Comparison of ENCODE assay signal across 28 mouse cellular contexts in the genomic region with DNA sequence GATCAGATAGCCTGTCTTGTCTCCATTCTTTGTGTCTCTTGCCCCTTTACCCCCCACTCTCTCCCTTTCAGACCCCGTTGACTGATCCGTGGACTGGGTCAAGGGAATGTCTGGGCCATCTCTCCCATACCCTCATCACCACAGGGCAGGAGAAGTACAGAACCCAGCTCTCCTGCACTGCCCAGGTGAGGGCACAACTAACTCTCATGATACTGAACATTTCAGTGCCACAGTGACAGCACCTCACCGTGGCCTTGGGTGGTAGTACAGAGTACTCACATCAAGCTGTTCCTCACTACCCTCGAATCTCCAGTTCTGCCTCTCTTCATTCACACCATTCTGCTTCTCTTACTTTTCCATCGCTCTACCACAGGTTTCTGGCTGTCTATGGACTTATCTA.
DNase-seq lines count a peak whose midpoint lies in the region; ATAC-seq and TF ChIP-seq lines count a peak whose summit lies in the region.
"Had no signal": no experiment of that assay in that cellular context is flagged by ENCODE, and none has a peak within 500 bp of the region (broad histone marks: within the 10 kb centered on the region; RNA-seq: fewer than 3 reads in every experiment).

No protein-coding gene starts in this region.

- no peak for DNase-seq in kidney, adult 2 months
- DNase-seq in kidney, postnatal 10 days = no peak
- no peak for DNase-seq in lung, embryonic 14.5 days
- no peak for DNase-seq in lung, postnatal 10 days
- peak; percentile 13 for DNase-seq in thymus, postnatal 4 days
- DNase-seq in thymus, postnatal 36 days = no peak
- DNase-seq in stomach, postnatal 0 days (ENCODE audit: low spot score) = no peak
- DNase-seq in MN1 (ENCODE audit: low spot score) = no peak
- DNase-seq: adrenal gland, adult 2 months; adrenal gland, postnatal 14 days; B cell, adult 2 months; cerebellum, adult 11 months; cerebellum, adult 2 months; cerebellum, adult 9-11 months; cerebellum, postnatal 25 days; gastrocnemius, postnatal 10 days; gastrocnemius, postnatal 36 days; heart, adult 2 months; heart, postnatal 14 days; heart, postnatal 4 days had no signal

- H3K27ac ChIP-seq in kidney, adult 2 months (ENCODE audit: insufficient read depth, low read depth, low read length) = no peak overlapping the region
- H3K27ac ChIP-seq in lung, embryonic 14.5 days (ENCODE audit: low read depth) = no peak overlapping the region
- H3K27ac ChIP-seq in stomach, postnatal 0 days (replicated peaks) = no peak overlapping the region
- H3K27ac ChIP-seq: embryonic facial prominence, embryonic 12.5 days; embryonic facial prominence, embryonic 15.5 days; heart, adult 2 months; heart, embryonic 10.5 days; heart, embryonic 13.5 days; hindbrain, embryonic 14.5 days; hindbrain, postnatal 0 days had no signal

- no peak overlapping the region for H3K4me3 ChIP-seq in kidney, adult 2 months (ENCODE audit: insufficient read depth, low read depth, low read length)
- no peak overlapping the region for H3K4me3 ChIP-seq in lung, embryonic 14.5 days (ENCODE audit: low read depth, low read length)
- H3K4me3 ChIP-seq in stomach, postnatal 0 days (ENCODE audit: low read depth, low read length) = no peak overlapping the region
- H3K4me3 ChIP-seq: embryonic facial prominence, embryonic 12.5 days; embryonic facial prominence, embryonic 15.5 days; heart, adult 2 months; heart, embryonic 10.5 days; heart, embryonic 13.5 days had no signal

- no peak for TF ChIP-seq EP300 in stomach, postnatal 0 days (optimal IDR thresholded peaks at IDR 0.05)

- ATAC-seq in lung, embryonic 14.5 days (ENCODE audit: insufficient read depth) = no peak
- ATAC-seq in stomach, postnatal 0 days (ENCODE audit: low FRiP score, low TSS enrichment) = no peak
- ATAC-seq: forebrain, embryonic 14.5 days; hindbrain, postnatal 0 days; Patski had no signal

- no peaks in the 10 kb centered on the region for H3K4me1 ChIP-seq in kidney, adult 2 months (ENCODE audit: control insufficient read depth, insufficient read depth, low read length)
- H3K4me1 ChIP-seq in lung, embryonic 14.5 days (ENCODE audit: insufficient read depth) = no peaks in the 10 kb centered on the region
- no peaks in the 10 kb centered on the region for H3K4me1 ChIP-seq in stomach, postnatal 0 days (replicated peaks; ENCODE audit: control insufficient read depth, insufficient read depth)

- H3K27me3 ChIP-seq in kidney, adult 2 months (replicated peaks; ENCODE audit: control insufficient read depth, insufficient read depth, low read length) = no peaks in the 10 kb centered on the region
- H3K27me3 ChIP-seq in lung, embryonic 14.5 days (ENCODE audit: insufficient read depth, low read length) = no peaks in the 10 kb centered on the region
- H3K27me3 ChIP-seq in stomach, postnatal 0 days (ENCODE audit: control insufficient read depth, insufficient read depth, low read length) = no peaks in the 10 kb centered on the region
- H3K27me3 ChIP-seq: embryonic facial prominence, embryonic 12.5 days; embryonic facial prominence, embryonic 15.5 days; heart, embryonic 13.5 days had no signal

- no peak overlapping the region for H3K9ac ChIP-seq in lung, embryonic 14.5 days
- no peak overlapping the region for H3K9ac ChIP-seq in stomach, postnatal 0 days (ENCODE audit: low read length)
- H3K9ac ChIP-seq: embryonic facial prominence, embryonic 12.5 days; embryonic facial prominence, embryonic 15.5 days; heart, embryonic 13.5 days; hindbrain, embryonic 14.5 days had no signal

- H3K36me3 ChIP-seq in kidney, adult 2 months (ENCODE audit: control insufficient read depth, insufficient read depth, low read length) = no peaks in the 10 kb centered on the region
- H3K36me3 ChIP-seq in lung, embryonic 14.5 days (ENCODE audit: insufficient read depth) = no peaks in the 10 kb centered on the region
- no peaks in the 10 kb centered on the region for H3K36me3 ChIP-seq in stomach, postnatal 0 days (ENCODE audit: control insufficient read depth, insufficient read depth, low read length)
- H3K36me3 ChIP-seq: embryonic facial prominence, embryonic 12.5 days; embryonic facial prominence, embryonic 15.5 days; heart, embryonic 10.5 days; heart, embryonic 13.5 days had no signal

- H3K9me3 ChIP-seq in lung, embryonic 14.5 days (ENCODE audit: low read depth, low read length) = no peaks in the 10 kb centered on the region
- H3K9me3 ChIP-seq in stomach, postnatal 0 days (ENCODE audit: control insufficient read depth, low read length) = no peaks in the 10 kb centered on the region
- H3K9me3 ChIP-seq: embryonic facial prominence, embryonic 12.5 days; embryonic facial prominence, embryonic 15.5 days; heart, embryonic 10.5 days; heart, embryonic 13.5 days had no signal

- TF ChIP-seq POLR2A in kidney, adult 2 months (IDR thresholded peaks at IDR 0.05; ENCODE audit: low read depth, low read length) = no peak

- 0 out of 2 replicates have a peak, but pooled peaks have one; percentile 5 for TF ChIP-seq CTCF in kidney, adult 2 months (conservative IDR thresholded peaks at IDR 0.05; ENCODE audit: insufficient read depth, insufficient read length, low read depth, low read length)
- 0 out of 2 replicates have a peak, but pooled peaks have one; percentile 13 for TF ChIP-seq CTCF in lung, embryonic 14.5 days (IDR thresholded peaks at IDR 0.05; ENCODE audit: low read depth)
- TF ChIP-seq CTCF in stomach, postnatal 0 days (IDR thresholded peaks at IDR 0.05; ENCODE audit: low read depth) = peak; percentile 39

- WGBS in kidney, adult 2 months = 83% methylated on average over 5 of the region's 5 CpGs
- 78% methylated on average over 5 of the region's 5 CpGs for WGBS in lung, embryonic 14.5 days
- WGBS in stomach, postnatal 0 days = 83% methylated on average over 5 of the region's 5 CpGs

- no peak overlapping the region for H3K4me2 ChIP-seq in lung, embryonic 14.5 days
- no peak overlapping the region for H3K4me2 ChIP-seq in stomach, postnatal 0 days (replicated peaks; ENCODE audit: low read depth)
- H3K4me2 ChIP-seq: embryonic facial prominence, embryonic 12.5 days; embryonic facial prominence, embryonic 15.5 days; heart, embryonic 13.5 days; hindbrain, embryonic 14.5 days had no signal
